Mouse (Mus musculus) ovary, postnatal 10 days (tissue): Measurements from ENCODE around the gene Cerk.
"Not testable (repeated sequence)": the region's sequence is repeated elsewhere in the genome, so short reads cannot be mapped to it uniquely, and the experiment has no call there.

ENCODE experiments used
- DNase-seq: peaks from one replicate; pipeline ENCODE4 v3.0.0; 2022; ENCODE audit warnings: low spot score

The Cerk gene

GRCm38 (mm10) chr15:86206385-86206784 is 20.4 kb upstream of the Cerk start:
- DNase-seq, result no peak

GRCm38 (mm10) chr15:86205300-86205699 is 19.4 kb upstream of the Cerk start:
- no peak for DNase-seq

GRCm38 (mm10) chr15:86203942-86204561 is 18.1 kb upstream of the Cerk start:
- no peak for DNase-seq

GRCm38 (mm10) chr15:86203292-86203793 is 17.4 kb upstream of the Cerk start:
- DNase-seq, result no peak

GRCm38 (mm10) chr15:86202640-86203039 is 16.7 kb upstream of the Cerk start:
- DNase-seq, result no peak

GRCm38 (mm10) chr15:86201696-86202330 is 15.9 kb upstream of the Cerk start:
- no peak for DNase-seq

GRCm38 (mm10) chr15:86201095-86201494 is 15.2 kb upstream of the Cerk start:
- DNase-seq, result no peak

- DNase-seq, result no peak
Measured at GRCm38 (mm10) chr15:86200169-86200568, 14.2 kb upstream of the Cerk start.

- DNase-seq, result no peak
Measured at GRCm38 (mm10) chr15:86199482-86199881, 13.5 kb upstream of the Cerk start.

GRCm38 (mm10) chr15:86199052-86199451 is 13.1 kb upstream of the Cerk start:
- DNase-seq, result no peak

GRCm38 (mm10) chr15:86194676-86195453 is 8.9 kb upstream of the Cerk start:
- not testable (repeated sequence) for DNase-seq

GRCm38 (mm10) chr15:86191933-86192332 is 6.0 kb upstream of the Cerk start:
- DNase-seq, result no peak

GRCm38 (mm10) chr15:86191505-86191904 is 5.6 kb upstream of the Cerk start:
- DNase-seq, result no peak

- DNase-seq, result no peak
Measured at GRCm38 (mm10) chr15:86190387-86190786, 4.4 kb upstream of the Cerk start.

GRCm38 (mm10) chr15:86188746-86189470 is 3.0 kb upstream of the Cerk start:
- DNase-seq, result no peak

- no peak for DNase-seq
Measured at GRCm38 (mm10) chr15:86188186-86188585, 2.2 kb upstream of the Cerk start.

GRCm38 (mm10) chr15:86186686-86187085 is 745 bp upstream of the Cerk start:
- DNase-seq, result no peak

GRCm38 (mm10) chr15:86184851-86185688 is 871 bp downstream of the Cerk start:
- no peak for DNase-seq

- no peak for DNase-seq
Measured at GRCm38 (mm10) chr15:86184071-86184470, 1.9 kb downstream of the Cerk start.

GRCm38 (mm10) chr15:86183484-86183883 is 2.5 kb downstream of the Cerk start:
- no peak for DNase-seq

GRCm38 (mm10) chr15:86182646-86183045 is 3.3 kb downstream of the Cerk start:
- DNase-seq, result no peak
